Mouse (Mus musculus): Measurements from ENCODE around the gene Gm3625. TPM values are rescaled to one million over a fixed set of nuclear protein-coding genes. Genes with fewer than 3 reads are reported as not detected.
"Not testable (repeated sequence)": the region's sequence is repeated elsewhere in the genome, so short reads cannot be mapped to it uniquely, and the experiment has no call there.

Gm3625 gene
- polyA plus RNA-seq, 2 experiments = not detected

DNA sequence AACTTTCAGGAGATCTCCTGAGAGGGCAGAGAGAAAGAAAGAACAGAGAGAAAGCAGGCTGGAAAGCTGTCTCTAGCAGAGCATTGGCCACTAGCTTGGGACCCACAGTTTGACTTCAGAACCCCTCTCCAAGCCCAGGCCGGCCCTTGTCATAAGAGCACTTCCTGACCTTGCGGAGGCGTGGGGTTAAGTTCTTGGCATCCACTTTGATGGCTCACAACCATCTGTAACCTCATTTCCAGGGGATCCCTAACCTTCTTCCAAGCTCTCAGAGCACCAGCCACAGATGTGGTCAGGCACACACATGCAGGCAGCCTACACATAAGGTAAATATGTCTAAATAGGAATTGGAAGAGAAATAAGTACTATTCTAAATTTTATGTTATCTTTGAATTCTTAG lies 35.3 kb downstream of the Gm3625 start:
- H3K4me3 ChIP-seq (replicated peaks; ENCODE audit: low read length) = no peak overlapping the region
- H3K36me3 ChIP-seq (ENCODE audit: control insufficient read depth, insufficient read depth, low read length) = no peaks in the 10 kb centered on the region
- H3K9ac ChIP-seq (ENCODE audit: low read depth, low read length, severe bottlenecking) = no peak overlapping the region
- H3K9me3 ChIP-seq (ENCODE audit: control insufficient read depth, low read length) = no peaks in the 10 kb centered on the region
- ATAC-seq (ENCODE audit: low FRiP score, low read depth) = no peak
- no peaks in the 10 kb centered on the region for H3K4me1 ChIP-seq (ENCODE audit: control insufficient read depth, insufficient read depth, low read length)
- DNase-seq (ENCODE audit: low spot score) = no peak
- H3K27ac ChIP-seq (replicated peaks; ENCODE audit: low read depth, low read length) = no peak overlapping the region
- H3K27me3 ChIP-seq (ENCODE audit: control insufficient read depth, insufficient read depth, low read length) = no peaks in the 10 kb centered on the region
- no peak overlapping the region for H3K4me2 ChIP-seq (replicated peaks; ENCODE audit: low read depth, low read length, severe bottlenecking)
- no peak for TF ChIP-seq POLR2A (IDR thresholded peaks at IDR 0.05; ENCODE audit: borderline replicate concordance, extremely low read depth, insufficient read depth, insufficient read length)
- WGBS = 71% methylated on average over 3 of the region's 3 CpGs

- 82% methylated on average over 9 of the region's 9 CpGs for WGBS
- TF ChIP-seq POLR2A (IDR thresholded peaks at IDR 0.05; ENCODE audit: borderline replicate concordance, extremely low read depth, insufficient read depth, insufficient read length) = no peak
- Histone ChIP-seq H3K27ac (replicated peaks; ENCODE audit: low read depth, low read length) (no peak overlapping the region), H3K4me1 (ENCODE audit: control insufficient read depth, insufficient read depth, low read length) (0 out of 2 replicates have a peak, but pooled peaks cover 2% of the 10 kb centered on the region), H3K4me2 (replicated peaks; ENCODE audit: low read depth, low read length, severe bottlenecking) (no peak overlapping the region), H3K36me3 (ENCODE audit: control insufficient read depth, insufficient read depth, low read length) (no peaks in the 10 kb centered on the region), H3K9ac (ENCODE audit: low read depth, low read length, severe bottlenecking) (no peak overlapping the region), H3K27me3 (ENCODE audit: control insufficient read depth, insufficient read depth, low read length) (no peaks in the 10 kb centered on the region), H3K4me3 (replicated peaks; ENCODE audit: low read length) (no peak overlapping the region), H3K9me3 (ENCODE audit: control insufficient read depth, low read length) (no peaks in the 10 kb centered on the region)
- ATAC-seq (ENCODE audit: low FRiP score, low read depth) = no peak
- DNase-seq (ENCODE audit: low spot score) = no peak
Observed at GRCm38 (mm10) chr12:4556891-4557290, 35.8 kb downstream of the Gm3625 start.

DNA sequence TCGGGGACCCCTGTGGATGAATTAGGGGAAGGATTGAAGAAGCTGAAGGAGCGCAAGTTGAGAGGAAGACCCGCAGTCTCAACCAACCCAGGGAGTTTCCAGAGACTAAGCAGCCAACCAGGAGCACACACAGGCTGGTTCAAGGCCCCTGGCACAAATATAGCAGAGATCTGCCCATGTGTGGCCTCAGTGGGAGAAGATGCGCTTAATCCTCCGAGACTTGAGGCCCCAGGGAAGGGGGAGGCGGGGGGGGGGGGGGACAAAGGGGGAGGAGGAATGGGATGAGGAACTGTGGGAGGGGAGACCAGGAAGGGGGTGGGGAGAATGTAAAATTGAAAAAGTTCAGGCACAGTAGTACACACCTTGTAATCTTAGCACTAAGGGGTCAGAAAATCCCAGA lies 37.3 kb downstream of the Gm3625 start:
- H3K9ac ChIP-seq (ENCODE audit: low read depth, low read length, severe bottlenecking) = no peak overlapping the region
- no peak overlapping the region for H3K4me2 ChIP-seq (replicated peaks; ENCODE audit: low read depth, low read length, severe bottlenecking)
- H3K36me3 ChIP-seq (ENCODE audit: control insufficient read depth, insufficient read depth, low read length) = no peaks in the 10 kb centered on the region
- H3K27ac ChIP-seq (replicated peaks; ENCODE audit: low read depth, low read length) = no peak overlapping the region
- 0 out of 2 replicates have a peak, but pooled peaks cover 3% of the 10 kb centered on the region for H3K4me1 ChIP-seq (ENCODE audit: control insufficient read depth, insufficient read depth, low read length)
- no peaks in the 10 kb centered on the region for H3K27me3 ChIP-seq (ENCODE audit: control insufficient read depth, insufficient read depth, low read length)
- H3K4me3 ChIP-seq (replicated peaks; ENCODE audit: low read length) = no peak overlapping the region
- WGBS = 72% methylated on average over 5 of the region's 6 CpGs
- no peaks in the 10 kb centered on the region for H3K9me3 ChIP-seq (ENCODE audit: control insufficient read depth, low read length)
- no peak for ATAC-seq (ENCODE audit: low FRiP score, low read depth)
- no peak for DNase-seq (ENCODE audit: low spot score)
- TF ChIP-seq POLR2A (IDR thresholded peaks at IDR 0.05; ENCODE audit: borderline replicate concordance, extremely low read depth, insufficient read depth, insufficient read length) = no peak

DNA sequence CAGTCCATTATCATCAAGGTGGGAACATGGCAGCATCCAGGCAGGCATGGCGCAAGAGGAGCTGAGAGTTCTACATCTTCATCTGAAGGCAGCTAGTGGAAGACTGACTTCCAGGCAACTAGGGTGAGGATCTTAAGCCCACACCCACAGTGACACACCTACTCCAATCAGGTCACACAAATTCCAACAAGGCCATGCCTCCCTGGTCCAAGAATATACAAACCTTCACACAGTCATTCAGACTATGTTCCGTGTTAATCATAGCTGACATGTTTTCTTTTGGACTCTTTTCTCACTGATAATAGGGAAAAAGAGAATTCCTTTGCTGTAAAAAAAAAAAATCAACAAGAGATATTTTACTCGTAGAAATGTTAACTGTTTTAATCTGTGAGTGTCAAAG lies 39.0 kb downstream of the Gm3625 start:
- 94% methylated on average over 3 of the region's 3 CpGs for WGBS

DNA sequence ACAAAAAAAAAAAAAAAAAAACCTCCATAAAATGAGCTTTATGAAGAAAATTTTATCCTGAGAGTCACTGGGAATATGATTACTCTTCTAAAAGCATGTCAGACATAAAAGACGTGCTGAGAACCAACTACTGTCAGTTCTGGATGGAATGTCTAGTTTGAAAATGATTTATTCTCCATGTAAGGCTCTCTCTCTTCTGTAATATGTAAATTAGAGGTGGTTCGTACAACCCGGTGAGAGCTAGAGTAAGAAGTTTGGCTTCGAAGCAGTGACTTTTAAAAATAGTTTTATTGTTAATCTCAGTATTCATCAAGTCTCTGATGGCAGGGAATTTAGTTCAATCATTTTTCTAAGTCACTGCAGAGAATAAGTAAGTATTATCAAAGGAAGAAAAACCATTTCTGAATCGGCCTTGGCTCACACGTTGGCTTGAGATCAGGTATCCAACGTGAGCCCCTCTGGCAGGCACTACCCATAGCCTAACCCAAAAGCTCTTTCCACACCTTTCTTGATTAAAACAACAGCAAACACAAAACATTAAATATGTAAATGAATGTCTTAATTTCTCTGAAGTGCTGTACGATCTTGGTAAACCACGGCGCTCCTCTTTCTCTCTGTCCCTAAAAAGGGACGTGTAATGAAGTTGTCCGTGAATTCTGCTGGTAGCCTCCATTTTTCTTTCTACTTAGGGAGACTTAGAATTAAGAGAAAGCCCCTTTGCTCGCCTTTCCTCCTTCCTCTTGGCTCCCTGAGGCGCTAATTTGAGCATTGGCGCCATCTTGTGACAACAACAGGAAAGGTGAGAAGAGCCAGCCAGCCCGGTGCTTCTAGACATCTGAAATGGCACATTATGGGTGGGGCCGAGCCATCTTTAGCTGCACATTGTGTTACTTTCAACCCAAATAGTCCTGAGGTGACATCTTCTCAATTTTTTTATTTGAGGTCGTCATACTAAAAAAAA lies 44.4 kb downstream of the Gm3625 start:
- Histone ChIP-seq H3K9me3 (ENCODE audit: control insufficient read depth, low read length) (no peaks in the 10 kb centered on the region), H3K36me3 (ENCODE audit: control insufficient read depth, insufficient read depth, low read length) (no peaks in the 10 kb centered on the region), H3K27me3 (ENCODE audit: control insufficient read depth, insufficient read depth, low read length) (no peaks in the 10 kb centered on the region), H3K4me3 (replicated peaks; ENCODE audit: low read length) (no peak overlapping the region), H3K27ac (replicated peaks; ENCODE audit: low read depth, low read length) (no peak overlapping the region), H3K4me2 (replicated peaks; ENCODE audit: low read depth, low read length, severe bottlenecking) (peak overlapping the region; percentile 36), H3K9ac (ENCODE audit: low read depth, low read length, severe bottlenecking) (no peak overlapping the region), H3K4me1 (ENCODE audit: control insufficient read depth, insufficient read depth, low read length) (peaks cover 13% of the 10 kb centered on the region)
- TF ChIP-seq POLR2A (IDR thresholded peaks at IDR 0.05; ENCODE audit: borderline replicate concordance, extremely low read depth, insufficient read depth, insufficient read length) = no peak
- ATAC-seq (ENCODE audit: low FRiP score, low read depth) = peak; percentile 66
- DNase-seq (ENCODE audit: low spot score) = peak; percentile 90
- WGBS = 16% methylated on average over 18 of the region's 18 CpGs

More for the DNA sequence above, 39.0 kb downstream of the Gm3625 start:
- H3K4me2 ChIP-seq (replicated peaks; ENCODE audit: low read depth, low read length, severe bottlenecking); H3K4me1 ChIP-seq (ENCODE audit: control insufficient read depth, insufficient read depth, low read length); H3K9ac ChIP-seq (ENCODE audit: low read depth, low read length, severe bottlenecking); H3K9me3 ChIP-seq (ENCODE audit: control insufficient read depth, low read length); ATAC-seq (ENCODE audit: low FRiP score, low read depth); H3K27me3 ChIP-seq (ENCODE audit: control insufficient read depth, insufficient read depth, low read length); H3K27ac ChIP-seq (replicated peaks; ENCODE audit: low read depth, low read length); DNase-seq (ENCODE audit: low spot score); H3K4me3 ChIP-seq (replicated peaks; ENCODE audit: low read length); H3K36me3 ChIP-seq (ENCODE audit: control insufficient read depth, insufficient read depth, low read length): not testable (repeated sequence)
